Mouse (Mus musculus) retina, postnatal 7 days (tissue): Measurements from ENCODE around the gene Sec24b.

Experiments used
- DNase-seq: peaks from one replicate; pipeline ENCODE4 v3.0.0-alpha.2; 2012; ENCODE audit warnings: low read depth, low spot score

Sec24b gene

DNA sequence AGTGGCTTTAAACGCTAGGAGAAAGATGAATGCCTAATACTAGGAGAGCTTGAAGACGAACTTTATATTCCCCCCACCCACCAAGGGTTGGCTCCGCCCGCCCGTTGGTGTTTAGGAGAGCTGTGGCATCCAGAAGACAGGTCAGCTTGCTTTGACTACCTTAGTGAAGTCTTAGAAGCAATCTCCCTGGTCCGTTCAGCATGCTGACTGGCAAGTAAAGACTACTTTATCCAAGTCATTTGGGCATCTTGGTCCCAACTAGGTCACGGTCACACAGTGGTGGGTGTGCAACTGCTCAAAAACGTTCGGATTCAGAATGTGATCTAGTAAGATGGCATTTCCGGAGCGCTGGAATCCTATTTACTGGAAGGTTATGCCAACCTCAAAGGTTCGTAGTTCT, at the start of gene Sec24b:
Gene Sec24b, minus strand, starts transcription at position 273 of the 400 bp plus-strand sequence.
- DNase-seq, result no peak

DNA sequence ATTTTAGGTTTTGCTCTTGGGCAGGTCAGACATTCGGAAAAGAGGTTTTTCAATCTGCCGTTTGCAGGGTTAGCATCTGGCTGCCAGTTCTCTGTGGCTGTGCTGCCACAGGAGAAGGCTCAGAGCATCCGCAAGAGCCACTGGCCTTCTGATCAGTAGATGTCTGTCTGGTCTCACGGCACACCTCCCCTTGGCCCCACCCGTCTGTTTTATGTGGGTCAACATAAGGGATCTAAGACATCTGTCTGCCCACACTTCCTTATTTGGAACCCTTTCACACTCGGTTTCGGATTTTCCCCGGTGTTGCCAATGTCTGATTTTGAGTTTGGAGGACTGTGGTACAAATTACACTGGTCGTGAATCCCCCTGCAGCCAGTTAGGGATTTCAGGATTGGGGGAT, 43.1 kb upstream of the Sec24b start:
- DNase-seq, result no peak

DNA sequence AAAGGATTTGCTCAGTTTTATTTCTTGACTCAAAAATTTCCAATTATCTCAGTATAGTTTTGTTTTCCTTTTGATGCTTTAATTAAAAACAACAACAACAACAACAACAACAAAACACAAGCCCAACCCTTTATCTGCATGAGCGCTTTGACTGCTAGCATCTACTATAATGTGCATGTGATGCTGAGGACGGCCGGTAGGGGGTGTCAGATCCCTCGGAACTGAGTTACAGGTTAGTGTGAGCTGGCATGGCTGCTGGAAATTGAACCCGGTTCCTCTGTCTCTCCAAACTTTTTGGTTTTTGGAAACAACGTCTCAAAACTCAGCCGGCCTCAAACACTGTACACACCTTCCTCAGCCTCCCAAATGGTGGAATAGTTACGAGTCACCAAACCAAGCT, 42.1 kb upstream of the Sec24b start:
- DNase-seq, result no peak

DNA sequence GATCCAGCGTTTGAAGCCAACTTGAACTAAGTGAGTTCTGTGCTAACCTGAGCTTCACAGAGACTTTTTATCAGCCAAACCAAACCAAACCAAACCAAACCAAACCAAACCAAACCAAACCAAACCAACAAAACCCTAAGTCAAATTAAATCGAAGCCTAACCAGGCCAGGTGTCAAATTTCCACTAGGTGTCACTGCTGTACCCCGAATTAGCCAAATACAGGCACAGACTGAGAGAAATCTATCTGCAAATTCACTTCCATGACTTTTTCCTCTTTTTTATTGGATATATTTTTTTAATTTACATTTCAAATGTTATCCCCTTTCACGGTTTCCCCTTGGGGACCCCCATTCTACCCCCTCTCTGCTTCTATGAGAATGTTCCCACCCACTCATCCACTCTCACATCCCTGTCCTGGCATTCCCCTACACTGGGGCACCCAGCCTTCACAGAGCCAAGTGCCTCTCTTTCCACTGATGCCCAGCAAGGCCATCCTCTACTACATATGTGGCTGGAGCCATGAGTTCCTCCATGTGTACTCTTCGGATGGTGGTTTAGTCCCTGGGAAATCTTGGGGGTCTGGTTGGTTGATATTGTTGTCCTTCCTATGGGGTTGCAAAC, 33.9 kb upstream of the Sec24b start:
- DNase-seq, result peak; percentile 48

DNA sequence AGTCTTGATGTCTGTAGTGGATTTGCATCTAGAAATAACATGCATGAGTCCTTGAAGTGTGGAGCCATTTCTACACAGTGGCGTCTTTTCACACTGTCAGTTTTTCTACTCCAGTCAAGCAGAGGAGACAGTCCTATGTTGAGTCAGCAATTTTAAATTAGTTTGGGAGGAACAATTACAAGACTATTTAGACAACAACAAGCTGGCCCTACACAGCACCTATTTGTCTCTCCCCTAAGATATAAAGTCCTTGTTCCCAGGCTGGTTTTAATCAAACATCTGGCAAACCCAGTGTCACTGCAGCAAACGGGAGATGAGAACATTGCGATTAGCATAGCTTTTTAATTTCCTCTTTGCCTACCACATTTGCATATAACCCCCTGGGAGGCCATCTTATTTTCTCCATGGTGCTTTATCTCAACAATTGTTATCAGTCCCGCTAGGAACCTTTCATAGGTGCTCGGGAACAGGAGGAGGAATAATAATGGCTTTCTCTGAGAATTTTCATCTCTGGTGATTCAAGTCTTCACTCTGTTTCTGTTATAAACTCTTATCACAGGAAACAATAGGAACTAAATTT, 32.9 kb upstream of the Sec24b start:
- no peak for DNase-seq

DNA sequence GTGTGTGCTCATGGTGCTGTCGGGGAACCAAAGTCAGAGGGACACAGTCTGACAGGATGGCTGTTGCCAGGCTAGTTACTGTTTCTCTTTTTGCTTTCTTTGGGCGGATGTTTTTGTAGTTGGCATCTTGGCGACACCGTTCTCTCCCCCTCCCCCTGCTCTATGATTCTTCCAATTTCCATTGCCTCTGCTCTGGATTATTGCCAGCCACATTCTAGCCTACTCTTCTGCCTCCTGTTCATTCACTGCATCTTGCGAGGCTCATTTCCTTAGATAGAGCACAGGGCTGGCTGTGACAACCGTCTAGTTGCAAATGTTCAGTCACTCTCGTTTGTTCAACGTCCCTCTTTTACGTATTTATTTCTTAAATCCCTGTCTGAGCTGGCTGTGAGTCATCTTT, 29.1 kb upstream of the Sec24b start:
- DNase-seq, result no peak

DNA sequence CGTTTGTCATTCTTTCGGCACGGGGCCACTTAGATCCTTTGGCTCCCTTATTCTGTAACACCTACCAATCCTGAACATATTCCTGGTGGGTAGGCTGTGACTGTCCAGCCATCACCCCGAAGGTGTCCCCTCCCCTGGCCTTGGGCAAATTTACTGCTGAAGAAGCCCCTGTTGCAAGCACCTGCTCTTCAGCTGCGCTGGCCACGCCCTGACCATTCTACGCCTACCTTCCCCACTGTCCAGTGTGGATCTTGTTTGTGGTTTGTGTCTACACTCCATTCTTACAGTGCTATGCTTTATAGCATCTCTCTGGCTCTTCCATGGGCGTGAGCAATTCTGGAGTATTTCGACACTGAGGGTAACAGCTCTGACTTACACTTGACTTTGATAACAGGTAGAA, 27.3 kb upstream of the Sec24b start:
- DNase-seq, result no peak

DNA sequence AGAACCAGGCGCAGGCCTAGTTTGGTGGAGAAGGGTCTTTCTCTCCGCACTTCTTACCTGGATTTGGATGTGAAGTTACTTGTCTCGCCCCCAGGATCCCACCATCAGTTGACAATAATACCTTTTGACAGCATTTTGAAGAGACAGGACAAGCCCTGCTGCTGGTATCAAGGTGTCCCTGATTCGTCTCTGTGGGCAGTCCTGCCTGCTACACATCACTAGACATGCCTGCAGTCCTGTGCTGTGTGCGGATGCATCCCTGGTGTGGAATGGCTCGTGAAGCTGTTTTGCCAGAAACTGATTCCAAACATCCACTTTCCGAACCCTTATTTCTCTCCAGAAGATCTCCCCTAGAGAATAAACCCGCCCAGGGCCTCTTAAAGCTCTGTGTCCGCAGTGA, 26.1 kb upstream of the Sec24b start:
- DNase-seq, result no peak

DNA sequence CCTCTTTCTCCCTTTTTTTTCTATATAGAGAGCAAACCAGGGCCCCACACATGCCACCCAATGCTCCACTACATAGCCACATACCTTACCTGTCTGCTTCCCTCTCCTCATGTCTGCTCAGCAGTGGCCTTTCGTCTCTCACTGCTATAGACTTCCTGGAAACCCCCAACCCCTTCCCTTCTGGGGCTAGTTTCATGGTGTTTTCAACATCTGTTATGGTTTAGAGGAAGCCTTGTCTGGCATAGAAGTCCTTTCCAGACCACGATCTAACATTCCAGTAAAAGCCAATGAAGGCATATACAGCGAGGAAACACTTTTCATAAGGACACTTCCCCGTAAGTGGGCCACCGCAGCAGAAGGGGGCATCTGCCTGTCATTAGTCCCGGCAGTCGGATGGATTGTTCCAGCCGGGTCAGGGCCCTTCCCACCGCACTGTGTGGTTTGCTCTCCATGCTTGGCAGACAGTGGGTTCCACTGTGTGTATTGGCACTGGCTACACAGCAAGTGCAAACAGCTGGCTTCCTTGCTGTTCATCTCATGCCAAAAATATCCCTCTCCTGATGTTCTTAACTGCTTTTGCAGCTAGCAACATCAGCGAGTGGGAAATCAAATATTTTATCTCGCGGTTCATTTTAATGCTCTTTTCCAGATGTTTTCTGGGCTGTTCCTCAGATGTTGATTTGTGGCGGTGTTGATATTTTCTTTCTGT, 25.2 kb upstream of the Sec24b start:
- DNase-seq, result no peak

DNA sequence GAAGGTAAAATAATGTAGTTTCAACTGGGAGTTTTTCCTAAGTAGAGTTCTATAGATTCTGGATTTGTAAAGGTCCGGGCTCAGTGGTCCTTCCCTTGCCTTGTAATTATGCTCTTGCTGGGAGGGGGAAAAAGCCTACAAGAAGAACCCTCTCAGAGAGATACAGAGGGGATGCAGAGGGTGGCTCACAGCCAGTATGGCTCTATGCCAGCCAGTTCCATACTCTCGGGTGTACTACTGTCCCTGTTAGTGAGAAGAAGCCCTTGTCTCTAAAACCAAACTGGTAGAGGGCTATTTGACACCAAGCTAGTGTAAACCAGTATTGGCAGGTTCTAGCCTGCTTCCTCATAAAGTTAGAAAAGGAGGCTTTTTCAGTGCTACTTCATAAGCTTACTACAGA, 22.0 kb upstream of the Sec24b start:
- DNase-seq, result no peak

DNA sequence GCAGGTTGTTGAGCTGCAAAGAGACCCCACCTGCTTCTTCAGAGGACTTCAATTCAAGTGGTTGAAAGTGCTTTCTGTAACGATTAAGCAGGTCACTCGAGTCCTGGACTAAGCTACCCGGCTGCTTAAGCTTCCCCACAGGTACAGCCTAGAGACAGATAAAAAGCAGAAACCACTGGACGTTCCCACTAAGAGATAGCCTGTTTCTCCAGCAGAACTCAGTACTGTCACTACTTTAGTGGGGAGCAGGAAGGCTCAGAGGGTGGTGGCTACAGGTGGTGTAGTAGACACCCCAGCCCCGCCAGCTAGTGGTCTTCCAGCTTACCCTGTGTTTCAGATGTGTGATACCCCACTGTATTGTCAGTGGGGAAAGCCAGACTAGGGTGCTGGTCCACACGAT, 19.3 kb upstream of the Sec24b start:
- DNase-seq, result no peak

DNA sequence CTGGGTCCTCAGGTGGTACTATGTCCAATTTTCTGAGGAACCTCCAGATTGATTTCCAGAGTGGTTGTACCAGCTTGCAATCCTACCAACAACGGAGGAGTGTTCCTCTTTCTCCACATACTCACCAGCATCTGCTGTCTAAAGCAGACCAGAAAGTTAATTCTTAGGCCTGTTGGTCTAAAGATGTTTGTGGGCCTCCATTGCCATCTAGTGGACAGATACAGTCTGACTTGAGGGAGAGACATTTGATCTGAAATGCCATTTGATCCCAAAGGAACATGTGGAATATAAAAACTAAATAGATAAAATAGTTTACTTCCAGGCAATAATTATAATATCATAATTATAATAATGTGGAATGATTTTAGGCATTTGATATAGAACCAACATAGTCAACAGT, 18.4 kb upstream of the Sec24b start:
- DNase-seq, result peak; percentile 78

DNA sequence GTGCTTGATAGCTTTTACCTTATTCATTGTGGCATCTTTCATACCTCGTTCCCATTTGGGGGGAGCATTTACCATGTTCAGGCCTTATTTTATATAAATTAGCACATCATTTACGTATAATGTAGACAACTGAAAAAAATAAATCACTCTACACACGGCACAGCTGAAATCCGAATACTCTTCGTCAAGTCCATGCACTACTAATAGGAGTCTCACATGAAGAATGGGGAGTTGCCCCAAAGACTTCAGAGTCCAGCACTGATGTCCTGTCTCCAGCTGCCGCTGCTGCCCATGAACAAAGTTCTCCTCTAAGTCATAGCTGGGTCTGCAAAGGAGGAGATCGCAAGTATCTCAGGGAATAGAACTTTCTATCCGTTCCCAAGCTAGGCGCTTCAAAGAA, 15.9 kb upstream of the Sec24b start:
- DNase-seq, result no peak

DNA sequence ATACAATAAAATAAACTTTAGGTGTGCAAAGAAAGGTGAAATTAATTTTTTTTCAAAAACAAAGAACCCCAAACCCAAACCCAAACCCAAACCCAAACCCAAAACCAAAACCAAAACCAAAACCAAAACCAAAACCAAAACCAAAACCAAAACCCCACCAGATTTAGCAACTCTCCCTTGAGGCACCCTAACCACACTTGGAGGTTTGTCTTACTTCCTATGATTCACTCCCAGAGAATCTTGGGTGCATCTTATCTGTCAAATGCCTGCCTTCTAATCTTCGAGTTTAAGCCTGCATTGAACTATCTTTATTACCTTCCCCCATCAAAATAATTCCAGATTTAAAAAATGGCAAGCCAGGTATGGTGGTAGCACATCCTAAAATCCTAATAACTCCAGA, 14.4 kb upstream of the Sec24b start:
- DNase-seq, result no peak

DNA sequence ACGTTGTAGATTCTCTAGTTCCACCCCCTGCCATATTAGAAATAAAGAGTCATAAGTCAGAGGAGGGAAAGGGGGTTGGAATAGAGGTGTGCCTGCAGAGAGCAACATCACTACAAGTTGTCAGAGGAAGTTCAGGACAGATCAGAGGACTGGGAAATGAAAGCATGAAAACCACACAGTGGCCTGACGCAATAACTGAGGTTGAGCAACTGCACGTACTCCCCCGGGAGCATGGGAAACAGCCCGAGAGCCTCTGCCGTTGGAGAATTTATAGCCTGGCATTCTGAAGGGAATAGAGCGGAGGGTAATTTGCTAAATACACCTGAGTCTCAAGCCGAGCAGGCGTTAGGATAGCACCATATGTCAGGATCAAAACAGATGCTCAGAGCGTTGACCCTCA, 11.7 kb upstream of the Sec24b start:
- no peak for DNase-seq

DNA sequence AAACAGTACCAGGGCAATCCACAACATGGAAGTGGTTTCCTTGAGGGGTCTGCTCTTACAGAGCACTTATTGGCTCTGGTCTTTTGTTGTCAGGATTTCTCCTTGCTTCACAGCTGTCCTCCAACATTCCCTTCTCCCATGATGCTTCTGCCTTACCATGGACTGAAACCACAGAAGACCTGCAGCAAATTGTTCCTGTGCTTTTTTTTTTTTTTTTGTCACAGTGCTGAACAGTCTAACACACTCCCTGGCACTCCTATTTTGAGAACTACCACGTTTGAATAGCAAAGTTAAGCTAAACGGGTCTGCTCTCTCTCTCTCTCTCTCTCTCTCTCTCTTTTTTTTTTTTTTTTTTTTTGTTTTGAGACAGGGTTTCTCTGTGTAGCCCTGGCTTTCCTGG, 10.6 kb upstream of the Sec24b start:
- DNase-seq, result no peak

DNA sequence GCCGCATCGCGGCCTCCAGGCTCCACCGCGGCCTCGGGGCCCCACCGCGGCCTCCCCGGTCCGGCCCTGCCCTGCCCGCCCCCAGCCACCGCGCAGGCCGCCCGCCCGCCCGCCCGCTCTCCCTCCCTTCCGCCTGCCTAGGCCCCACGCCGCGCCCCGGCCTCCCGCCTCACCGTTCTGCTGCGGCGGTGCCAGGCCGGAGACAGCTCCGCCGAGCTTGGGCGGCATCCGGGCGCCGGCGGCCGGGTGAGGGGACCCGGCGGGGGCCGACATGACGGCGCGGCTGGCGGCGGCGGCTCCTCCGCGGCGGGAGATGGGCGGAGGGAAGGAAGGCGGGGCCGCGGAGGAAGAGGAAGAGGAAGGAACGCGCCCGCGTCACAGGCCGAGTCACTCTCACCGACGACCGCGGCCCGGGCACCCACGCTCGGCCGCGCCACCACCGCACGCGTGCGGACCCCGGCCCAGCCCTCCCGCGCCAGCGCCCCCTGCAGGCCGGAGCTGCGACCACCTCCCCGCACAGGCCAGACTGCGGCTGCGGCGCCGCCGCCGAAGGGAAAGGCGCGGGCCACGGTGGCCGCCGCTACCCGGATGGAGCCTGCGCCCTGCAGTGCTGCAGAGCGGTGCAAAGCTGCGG, 840 bp downstream of the Sec24b start:
- DNase-seq, result peak; percentile 70

DNA sequence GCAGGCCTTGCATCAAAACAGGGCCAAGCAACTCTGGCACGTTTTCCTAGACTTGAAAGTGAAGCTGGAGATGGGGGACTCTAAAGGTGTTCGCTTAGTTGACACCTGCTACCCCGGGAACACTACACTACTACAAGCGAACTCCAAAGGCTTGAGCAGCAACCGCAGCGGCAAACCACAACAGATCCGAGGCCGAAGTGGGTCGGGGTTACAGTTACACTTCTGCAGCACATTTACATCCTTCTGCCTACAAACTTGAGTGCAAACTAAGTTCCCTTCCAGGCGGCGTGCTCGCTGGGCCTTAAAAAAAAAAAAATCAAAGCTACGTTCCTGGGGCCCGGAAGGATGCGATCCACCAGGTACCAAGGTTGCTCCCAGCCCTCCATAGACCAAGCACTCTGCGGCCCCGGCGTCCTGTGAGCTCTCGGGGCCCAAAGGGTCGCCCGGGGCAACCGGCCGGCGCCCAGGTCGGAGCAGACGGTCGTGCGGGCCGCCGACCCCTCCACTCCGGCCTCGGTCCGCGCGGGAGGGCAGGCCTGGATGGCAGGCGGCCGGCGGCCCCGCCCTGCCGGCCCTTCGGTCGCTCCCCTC, 1.5 kb downstream of the Sec24b start:
- peak; percentile 20 for DNase-seq

DNA sequence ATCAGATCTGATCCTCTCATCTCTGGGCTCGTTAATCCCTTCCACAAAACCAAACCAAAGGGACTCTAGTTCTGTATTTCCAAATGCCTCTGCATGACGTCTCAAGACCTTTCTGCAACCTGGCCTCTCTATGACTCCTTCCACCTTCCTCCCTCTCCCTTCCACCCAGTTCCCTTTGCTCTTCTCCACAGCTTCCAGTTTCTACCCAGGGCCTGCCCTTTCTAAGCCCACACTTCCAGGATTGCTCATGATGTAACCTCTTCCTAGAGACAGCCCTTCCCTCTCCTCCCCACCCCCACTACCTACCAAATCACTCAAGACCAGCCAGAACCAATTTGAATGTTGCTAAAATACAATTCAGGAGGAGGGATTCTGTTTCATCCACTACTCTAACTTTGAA, 2.9 kb downstream of the Sec24b start:
- DNase-seq, result no peak

DNA sequence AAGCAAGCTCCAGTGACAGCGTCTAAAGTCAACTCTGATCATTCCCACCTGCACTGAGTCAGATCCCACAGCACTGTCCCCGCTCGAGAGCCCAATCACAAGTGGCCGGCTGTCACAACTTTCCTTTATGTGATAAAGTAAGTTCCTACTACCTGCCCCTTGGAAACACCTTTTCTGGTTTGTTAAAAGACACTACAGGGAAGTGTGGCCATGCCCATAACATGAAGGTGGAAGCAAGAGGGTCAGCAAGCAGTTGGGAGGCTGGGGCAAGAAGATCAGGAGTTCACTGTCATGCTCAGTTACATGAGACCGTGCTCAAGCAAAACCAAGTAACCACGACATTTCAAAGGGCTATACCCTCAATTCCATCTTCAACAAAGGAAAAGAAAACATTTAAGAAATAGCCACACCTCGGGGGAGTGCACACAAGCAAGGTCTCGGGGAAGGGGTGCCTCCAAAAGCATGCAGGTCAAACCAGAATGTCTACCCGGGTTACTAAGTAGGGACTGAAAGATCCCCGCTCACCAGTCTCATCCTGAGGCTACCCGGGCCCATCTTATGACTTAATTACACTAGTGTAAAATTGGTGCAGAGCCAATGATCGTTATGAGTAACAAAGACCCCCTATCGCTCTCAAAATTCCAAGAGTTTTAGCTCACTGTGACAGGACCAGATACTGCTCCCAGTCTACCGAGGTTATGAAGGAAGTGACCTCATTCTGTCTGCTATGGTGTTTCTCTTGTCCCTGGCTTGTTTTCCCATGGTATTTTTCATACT, 3.6 kb downstream of the Sec24b start:
- no peak for DNase-seq
